Mouse (Mus musculus) C2C12 (cell line): ENCODE results near the gene Ropn1l.

Experiments used
- CEBPB ChIP-seq: IDR thresholded peaks from one replicate; pipeline ENCODE4 v1.6.1; 2011; ENCODE audit warnings: low read depth, mild to moderate bottlenecking, control low read depth, moderate library complexity
- CTCF ChIP-seq: IDR thresholded peaks from one replicate; pipeline ENCODE4 v1.5.1; 2011; ENCODE audit not compliant: control insufficient read depth, insufficient read depth, insufficient read length
- MYOD1 ChIP-seq: IDR thresholded peaks from one replicate; pipeline ENCODE4 v1.6.1; 2011; ENCODE audit warnings: low read depth; ENCODE audit not compliant: control insufficient read depth, insufficient read length
- USF1 ChIP-seq: IDR thresholded peaks from one replicate; pipeline ENCODE4 v1.6.1; 2011; ENCODE audit warnings: low read depth, mild to moderate bottlenecking, control low read depth, moderate library complexity

- TF ChIP-seq MYOD1 (no peak), CTCF (no peak), CEBPB (no peak), USF1 (no peak)
Observed at GRCm38 (mm10) chr15:31422649-31423369, 30.7 kb downstream of the Ropn1l start.
